Mouse (Mus musculus) limb, embryonic 10.5 days (tissue): ENCODE results near the gene Tulp3. TPM values are rescaled to one million over a fixed set of nuclear protein-coding genes. Genes with fewer than 3 reads are reported as not detected.
"Not testable (repeated sequence)": the region's sequence is repeated elsewhere in the genome, so short reads cannot be mapped to it uniquely, and the experiment has no call there.

Experiments
- DNase-seq: peaks from one replicate; pipeline ENCODE4 v3.0.0-alpha.2; 2017; ENCODE audit warnings: low spot score
- H3K27ac ChIP-seq: fragments of 300-500 bp; sonication (generic); 2 replicates; pipeline ENCODE4 v1.5.1; 2016; ENCODE audit warnings: mild to moderate bottlenecking
- H3K27me3 ChIP-seq: fragments of 300-500 bp; sonication (generic); 2 replicates; pipeline ENCODE4 v1.6.1; 2016; ENCODE audit warnings: low read depth, mild to moderate bottlenecking; ENCODE audit not compliant: poor library complexity, severe bottlenecking
- H3K36me3 ChIP-seq: fragments of 300-500 bp; sonication (generic); 2 replicates; pipeline ENCODE4 v1.6.1; 2016; ENCODE audit warnings: mild to moderate bottlenecking, moderate library complexity
- H3K4me1 ChIP-seq: fragments of 300-500 bp; sonication (generic); 2 replicates; pipeline ENCODE4 v1.6.1; 2016
- H3K4me3 ChIP-seq: fragments of 300-500 bp; sonication (generic); 2 replicates; pipeline ENCODE4 v1.5.1; 2016; ENCODE audit warnings: mild to moderate bottlenecking, moderate library complexity
- H3K9me3 ChIP-seq: fragments of 300-500 bp; sonication (generic); replicated peaks from 2 replicates; pipeline ENCODE4 v1.6.1; 2016; ENCODE audit warnings: mild to moderate bottlenecking
- WGBS: fragments of 180-500 bp; shearing (Covaris S2); methylation state at CpG from one replicate; pipeline ENCODE4 v1.1.7; 2016; 5-methylcytosine and 5-hydroxymethylcytosine counted together
- polyA plus RNA-seq: library from polyadenylated mRNA; unstranded; fragments of >200 nt; fragmentation: Nextera tagmentation; extraction: Ambion mirVana; gene quantifications from 2 replicates; pipeline ENCODE4 v1.2.1, GENCODE M21; 2016

The Tulp3 gene
- polyA plus RNA-seq, 1 experiment from 2014 or later = 23.2 TPM

GRCm38 (mm10) chr6:128346782-128347181, 8.9 kb downstream of the Tulp3 start:
- H3K9me3 ChIP-seq = no peaks in the 10 kb centered on the region
- H3K4me1 ChIP-seq = no peaks in the 10 kb centered on the region
- H3K27me3 ChIP-seq = no peaks in the 10 kb centered on the region
- 93% methylated on average over 6 of the region's 6 CpGs for WGBS
- no peak overlapping the region for H3K27ac ChIP-seq
- no peak overlapping the region for H3K4me3 ChIP-seq
- no peak for DNase-seq
- H3K36me3 ChIP-seq = peaks cover 42% of the 10 kb centered on the region

- no peak overlapping the region for H3K4me3 ChIP-seq
- H3K9me3 ChIP-seq = no peaks in the 10 kb centered on the region
- 92% methylated on average over 10 of the region's 10 CpGs for WGBS
- no peaks in the 10 kb centered on the region for H3K27me3 ChIP-seq
- DNase-seq = no peak
- H3K4me1 ChIP-seq = no peaks in the 10 kb centered on the region
- peaks cover 35% of the 10 kb centered on the region for H3K36me3 ChIP-seq
- no peak overlapping the region for H3K27ac ChIP-seq
Measured at GRCm38 (mm10) chr6:128345623-128346022, 10.0 kb downstream of the Tulp3 start.

DNA sequence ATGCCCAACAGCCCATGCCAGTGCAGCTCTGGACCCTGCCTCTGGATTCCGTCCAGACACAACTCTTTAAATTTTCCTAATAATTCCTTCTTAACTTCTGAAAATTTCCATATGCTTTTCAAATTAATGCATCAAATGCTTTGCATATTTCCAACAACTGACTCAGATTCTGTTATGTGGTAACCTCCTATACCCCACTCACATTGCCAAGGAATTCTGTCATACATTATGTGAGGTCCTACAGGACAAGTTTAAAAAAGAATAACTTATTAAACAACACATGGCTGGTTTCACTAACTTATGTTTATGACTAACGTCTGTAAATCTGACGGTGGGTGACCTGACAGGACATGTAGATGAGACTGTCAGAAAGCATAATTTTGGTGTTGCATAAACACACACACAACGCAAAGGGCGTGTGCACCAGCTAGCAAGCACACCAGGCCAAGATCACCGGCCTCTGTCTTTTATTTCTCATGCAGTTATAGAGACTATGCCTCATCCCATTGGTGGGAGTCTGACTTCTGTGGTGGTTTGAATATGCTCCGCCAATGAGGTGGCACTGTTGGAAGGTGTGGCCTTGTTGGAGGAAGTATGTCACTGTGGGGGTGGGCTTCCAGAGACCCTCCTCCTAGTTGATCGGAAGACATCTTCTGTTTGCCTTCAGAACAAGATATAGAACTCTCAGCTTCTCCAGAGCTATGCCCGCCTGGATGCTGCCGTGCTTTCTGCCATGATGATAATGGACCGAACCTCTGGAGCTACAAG, 13.5 kb downstream of the Tulp3 start:
- Histone ChIP-seq H3K9me3 (no peaks in the 10 kb centered on the region), H3K27ac (no peak overlapping the region), H3K36me3 (peaks cover 21% of the 10 kb centered on the region), H3K4me1 (no peaks in the 10 kb centered on the region), H3K4me3 (no peak overlapping the region), H3K27me3 (no peaks in the 10 kb centered on the region)
- no peak for DNase-seq
- WGBS = 96% methylated on average over 11 of the region's 11 CpGs

- Histone ChIP-seq H3K4me3 (no peak overlapping the region), H3K27me3 (no peaks in the 10 kb centered on the region), H3K4me1 (no peaks in the 10 kb centered on the region), H3K36me3 (peaks cover 44% of the 10 kb centered on the region), H3K27ac (no peak overlapping the region), H3K9me3 (no peaks in the 10 kb centered on the region)
- WGBS = 36% methylated on average over 5 of the region's 5 CpGs
- DNase-seq = no peak
Measured at GRCm38 (mm10) chr6:128338876-128339275, 16.8 kb downstream of the Tulp3 start.

- H3K27me3 ChIP-seq = no peaks in the 10 kb centered on the region
- H3K4me3 ChIP-seq = no peak overlapping the region
- no peaks in the 10 kb centered on the region for H3K9me3 ChIP-seq
- no peak for DNase-seq
- peaks cover 48% of the 10 kb centered on the region for H3K36me3 ChIP-seq
- no peak overlapping the region for H3K27ac ChIP-seq
- no peaks in the 10 kb centered on the region for H3K4me1 ChIP-seq
- 86% methylated on average over 7 of the region's 7 CpGs for WGBS
Measured at GRCm38 (mm10) chr6:128337467-128337866, 18.2 kb downstream of the Tulp3 start.

- no peak overlapping the region for H3K4me3 ChIP-seq
- no peaks in the 10 kb centered on the region for H3K27me3 ChIP-seq
- no peaks in the 10 kb centered on the region for H3K4me1 ChIP-seq
- 30% methylated on average over 12 of the region's 12 CpGs for WGBS
- no peaks in the 10 kb centered on the region for H3K9me3 ChIP-seq
- peak overlapping the region; percentile 7; the same call in 1 of the 2 replicates for H3K27ac ChIP-seq
- peaks cover 63% of the 10 kb centered on the region for H3K36me3 ChIP-seq
- peak; percentile 65 for DNase-seq
Measured at GRCm38 (mm10) chr6:128334397-128335124, 21.1 kb downstream of the Tulp3 start.

DNA sequence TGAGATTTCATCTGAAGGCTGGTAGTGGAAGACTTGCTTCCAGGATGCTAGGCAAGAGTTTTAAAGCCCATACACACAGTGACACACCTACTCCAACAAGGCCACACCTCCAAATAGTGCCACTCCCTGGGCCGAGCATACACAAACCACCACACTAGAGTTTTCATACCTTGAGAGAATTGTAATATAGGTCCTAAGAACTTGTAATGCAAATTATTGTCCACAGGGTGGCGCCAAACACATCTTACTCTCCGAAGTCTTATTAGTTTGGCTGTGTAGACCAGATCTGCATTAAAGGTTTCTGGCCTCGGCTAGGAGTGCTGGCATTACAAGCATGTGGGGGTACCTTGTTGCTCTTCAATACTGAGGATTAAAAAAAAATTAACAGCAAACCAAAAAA, 37.3 kb downstream of the Tulp3 start:
- no peaks in the 10 kb centered on the region for H3K9me3 ChIP-seq

DNA sequence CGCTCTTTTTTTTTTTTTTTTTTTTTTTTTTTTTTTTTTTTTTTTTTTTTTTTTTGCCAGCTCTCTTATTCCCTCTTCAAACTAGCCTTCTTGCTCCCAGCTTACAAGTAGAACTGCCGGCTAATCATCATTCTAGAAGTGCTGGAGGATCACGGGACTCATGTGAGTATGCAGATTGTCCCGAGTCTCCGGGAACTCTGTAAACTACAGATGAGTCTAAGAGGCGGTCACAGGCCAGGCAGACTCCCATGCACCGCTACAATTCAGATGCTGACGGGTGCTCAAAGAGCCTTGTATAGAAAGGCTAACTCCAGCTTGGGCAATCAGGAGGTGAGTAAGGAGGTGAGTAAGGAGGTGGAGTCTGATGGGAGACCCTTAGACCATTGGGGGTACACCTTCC, 40.1 kb downstream of the Tulp3 start:
- DNase-seq = no peak
- Histone ChIP-seq H3K27me3 (no peaks in the 10 kb centered on the region), H3K9me3 (no peaks in the 10 kb centered on the region), H3K4me1 (no peaks in the 10 kb centered on the region), H3K27ac (no peak overlapping the region), H3K4me3 (no peak overlapping the region), H3K36me3 (no peaks in the 10 kb centered on the region)
- 83% methylated on average over 8 of the region's 8 CpGs for WGBS

More for the DNA sequence above, 37.3 kb downstream of the Tulp3 start:
- 23% methylated on average over 4 of the region's 4 CpGs for WGBS
- no peaks in the 10 kb centered on the region for H3K27me3 ChIP-seq
- peak; percentile 66 for DNase-seq
- H3K36me3 ChIP-seq = peaks cover 27% of the 10 kb centered on the region
- H3K27ac ChIP-seq = no peak overlapping the region
- no peak overlapping the region for H3K4me3 ChIP-seq
- no peaks in the 10 kb centered on the region for H3K4me1 ChIP-seq

- no peak overlapping the region for H3K4me3 ChIP-seq
- no peaks in the 10 kb centered on the region for H3K27me3 ChIP-seq
- no peak for DNase-seq
- no peaks in the 10 kb centered on the region for H3K36me3 ChIP-seq
- no peak overlapping the region for H3K27ac ChIP-seq
- H3K4me1 ChIP-seq = no peaks in the 10 kb centered on the region
- 89% methylated on average over 6 of the region's 6 CpGs for WGBS
- H3K9me3 ChIP-seq = no peaks in the 10 kb centered on the region
Measured at GRCm38 (mm10) chr6:128314796-128315195, 40.9 kb downstream of the Tulp3 start.

DNA sequence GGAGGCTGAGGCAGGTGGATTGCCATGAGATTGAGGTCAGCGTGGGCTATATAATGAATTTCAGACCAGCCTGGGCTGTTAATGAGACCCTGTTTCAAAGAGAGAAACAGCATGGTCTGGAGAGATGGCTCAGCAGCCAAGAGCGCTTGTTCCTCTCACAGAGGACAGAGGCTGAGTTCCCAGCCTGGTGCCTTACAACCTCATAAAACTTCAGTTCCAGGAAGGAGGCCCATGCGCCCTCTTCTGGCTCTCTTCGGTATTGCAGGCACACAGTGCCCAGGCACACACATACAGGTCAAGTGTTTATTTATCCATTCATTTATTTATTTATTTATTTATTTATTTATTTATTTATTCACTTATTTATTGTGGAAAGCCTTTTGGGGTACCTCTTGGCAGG, 47.3 kb downstream of the Tulp3 start:
- Histone ChIP-seq H3K27ac (no peak overlapping the region), H3K36me3 (no peaks in the 10 kb centered on the region), H3K4me1 (peaks cover 7% of the 10 kb centered on the region; the same call in 1 of the 2 replicates), H3K4me3 (no peak overlapping the region), H3K27me3 (0 out of 2 replicates have a peak, but pooled peaks cover 10% of the 10 kb centered on the region), H3K9me3 (no peaks in the 10 kb centered on the region)
- 31% methylated on average over 4 of the region's 4 CpGs for WGBS
- DNase-seq = peak; percentile 91

DNA sequence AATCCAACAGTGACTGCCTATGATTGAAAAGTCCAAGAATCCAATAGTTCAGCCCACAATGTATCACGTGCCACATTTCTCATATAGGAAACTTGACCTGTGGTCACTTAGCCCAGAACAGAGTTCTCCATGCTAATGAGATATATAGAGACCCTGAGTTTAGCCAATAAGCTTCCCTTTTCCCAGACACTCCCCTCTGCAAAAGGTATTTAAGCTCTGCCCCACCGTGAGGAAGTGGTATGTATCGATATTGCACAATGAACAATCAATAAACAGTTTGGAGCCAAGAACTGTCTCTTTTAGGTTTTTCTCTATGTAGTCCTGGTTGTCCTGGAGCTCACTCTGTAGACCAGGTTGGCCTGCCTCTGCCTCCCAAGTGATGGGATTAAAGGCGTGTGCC, 50.9 kb downstream of the Tulp3 start:
- Histone ChIP-seq H3K4me3 (no peak overlapping the region), H3K36me3 (no peaks in the 10 kb centered on the region), H3K4me1 (peaks cover 18% of the 10 kb centered on the region), H3K27me3 (peaks cover 37% of the 10 kb centered on the region), H3K27ac (no peak overlapping the region), H3K9me3 (no peaks in the 10 kb centered on the region)
- 84% methylated on average over 4 of the region's 4 CpGs for WGBS
- no peak for DNase-seq

DNA sequence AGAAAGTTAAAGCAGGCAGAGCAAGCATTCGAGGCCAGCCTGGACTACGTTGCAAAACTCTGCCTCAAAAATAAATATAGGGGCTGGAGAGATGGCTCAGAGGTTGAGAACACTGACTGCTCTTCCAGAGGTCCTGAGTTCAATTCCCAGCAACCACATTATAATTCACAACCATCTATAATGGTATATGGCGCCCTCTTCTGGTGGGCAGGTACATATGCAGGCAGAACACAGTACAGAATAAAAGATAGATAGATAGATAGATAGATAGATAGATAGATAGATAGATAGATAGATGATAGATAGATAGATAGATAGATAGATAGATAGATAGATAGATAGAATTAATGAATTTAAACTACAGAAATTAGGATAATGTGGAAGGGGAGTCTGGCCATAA, 53.0 kb downstream of the Tulp3 start:
- H3K27me3 ChIP-seq = peaks cover 59% of the 10 kb centered on the region

GRCm38 (mm10) chr6:128301891-128302290, 53.8 kb downstream of the Tulp3 start:
- H3K4me3 ChIP-seq = no peak overlapping the region
- peaks cover 39% of the 10 kb centered on the region for H3K4me1 ChIP-seq
- WGBS = 80% methylated on average over 3 of the region's 3 CpGs
- H3K27ac ChIP-seq = no peak overlapping the region
- no peaks in the 10 kb centered on the region for H3K9me3 ChIP-seq
- DNase-seq = no peak
- peaks cover 66% of the 10 kb centered on the region for H3K27me3 ChIP-seq
- H3K36me3 ChIP-seq = no peaks in the 10 kb centered on the region

More for the DNA sequence above, 53.0 kb downstream of the Tulp3 start:
- not testable (repeated sequence) for H3K36me3 ChIP-seq, H3K9me3 ChIP-seq, DNase-seq, H3K27ac ChIP-seq, H3K4me3 ChIP-seq
- 74% methylated on average over 3 of the region's 3 CpGs for WGBS
- H3K4me1 ChIP-seq = peaks cover 32% of the 10 kb centered on the region
